In genomic region chr17:28437938-28438337, GRCm38 (mm10) we compare ENCODE assay signal across 18 mouse cellular contexts.
"Had no signal": no experiment of that assay in that cellular context is flagged by ENCODE, and none has a peak within 500 bp of the region (broad histone marks: within the 10 kb centered on the region; RNA-seq: fewer than 3 reads in every experiment).

No protein-coding gene starts in this region.

- DNase-seq: kidney, adult 18-20 months; kidney, postnatal 25 days; layer of hippocampus, postnatal 36 days; left cerebral cortex, postnatal 4 days; lung, embryonic 14.5 days; right cerebral cortex, adult 18-20 months; right cerebral cortex, postnatal 14 days; right cerebral cortex, postnatal 4 days; thymus, postnatal 25 days had no signal

- H3K9me3 ChIP-seq: intestine, embryonic 15.5 days; limb, embryonic 12.5 days; limb, embryonic 15.5 days; midbrain, embryonic 12.5 days; midbrain, embryonic 15.5 days; stomach, embryonic 15.5 days had no signal

- H3K4me3 ChIP-seq: intestine, embryonic 15.5 days; limb, embryonic 12.5 days; limb, embryonic 15.5 days; midbrain, embryonic 12.5 days; midbrain, embryonic 15.5 days; stomach, embryonic 15.5 days had no signal

- H3K27ac ChIP-seq: intestine, embryonic 15.5 days; kidney, postnatal 0 days; limb, embryonic 12.5 days; limb, embryonic 15.5 days; macrophage; midbrain, embryonic 12.5 days; midbrain, embryonic 15.5 days; stomach, embryonic 15.5 days had no signal

- H3K36me3 ChIP-seq: intestine, embryonic 15.5 days had no signal

- H3K4me1 ChIP-seq: intestine, embryonic 15.5 days; limb, embryonic 12.5 days; midbrain, embryonic 12.5 days; midbrain, embryonic 15.5 days had no signal

- H3K27me3 ChIP-seq: intestine, embryonic 15.5 days; limb, embryonic 12.5 days; limb, embryonic 15.5 days; midbrain, embryonic 12.5 days; midbrain, embryonic 15.5 days; stomach, embryonic 15.5 days had no signal

- H3K4me2 ChIP-seq: intestine, embryonic 15.5 days; limb, embryonic 12.5 days; limb, embryonic 15.5 days; lung, embryonic 14.5 days; midbrain, embryonic 12.5 days; midbrain, embryonic 15.5 days; stomach, embryonic 15.5 days had no signal

- ATAC-seq: intestine, embryonic 15.5 days; lung, postnatal 0 days; midbrain, embryonic 15.5 days had no signal

- H3K9ac ChIP-seq: intestine, embryonic 15.5 days; limb, embryonic 12.5 days; limb, embryonic 15.5 days; lung, embryonic 14.5 days; midbrain, embryonic 12.5 days; midbrain, embryonic 15.5 days; stomach, embryonic 15.5 days had no signal
